Mouse (Mus musculus) cerebellum, postnatal 4 days (tissue): Measurements from ENCODE around the gene Fcer1g.
"Not testable (repeated sequence)": the region's sequence is repeated elsewhere in the genome, so short reads cannot be mapped to it uniquely, and the experiment has no call there.

ENCODE experiments used
- DNase-seq, 2 experiments: peaks; one replicate each; pipeline ENCODE4 v3.0.0; 2022; ENCODE audit warnings: low spot score in 2 of 2, mixed read lengths in 1 of 2

Fcer1g gene

GRCm38 (mm10) chr1:171241952-171242351 is 7.8 kb upstream of the Fcer1g start:
- DNase-seq: not testable (repeated sequence)

GRCm38 (mm10) chr1:171240911-171241310 is 6.7 kb upstream of the Fcer1g start:
- DNase-seq: no peak

- DNase-seq: no peak
Observed at GRCm38 (mm10) chr1:171239992-171240744, 6.0 kb upstream of the Fcer1g start.

GRCm38 (mm10) chr1:171238463-171238862 is 4.3 kb upstream of the Fcer1g start:
- peak in 1 of 2 experiments; percentile 55 for DNase-seq

GRCm38 (mm10) chr1:171237438-171237837 is 3.3 kb upstream of the Fcer1g start:
- no peak for DNase-seq

- no peak for DNase-seq
Observed at GRCm38 (mm10) chr1:171235791-171236190, 1.6 kb upstream of the Fcer1g start.

- no peak for DNase-seq
Observed at GRCm38 (mm10) chr1:171234538-171234937, 373 bp upstream of the Fcer1g start.

- DNase-seq: no peak
Observed at GRCm38 (mm10) chr1:171232800-171233730, 1.1 kb downstream of the Fcer1g start.

GRCm38 (mm10) chr1:171232348-171232747 is 1.8 kb downstream of the Fcer1g start:
- DNase-seq: no peak

GRCm38 (mm10) chr1:171231844-171232243 is 2.3 kb downstream of the Fcer1g start:
- no peak for DNase-seq

- no peak for DNase-seq
Observed at GRCm38 (mm10) chr1:171230215-171230614, 4.0 kb downstream of the Fcer1g start.

- DNase-seq: no peak
Observed at GRCm38 (mm10) chr1:171229750-171230149, 4.4 kb downstream of the Fcer1g start.

- no peak for DNase-seq
Observed at GRCm38 (mm10) chr1:171227879-171228278, 6.3 kb downstream of the Fcer1g start.

- DNase-seq: no peak
Observed at GRCm38 (mm10) chr1:171226780-171227179, 7.4 kb downstream of the Fcer1g start.

- no peak for DNase-seq
Observed at GRCm38 (mm10) chr1:171224857-171225256, 9.3 kb downstream of the Fcer1g start, which contains the start of gene Apoa2. Gene Apoa2 (plus strand): TSS chr1:171225054.

GRCm38 (mm10) chr1:171223796-171224195 is 10.4 kb downstream of the Fcer1g start:
- no peak for DNase-seq

GRCm38 (mm10) chr1:171223168-171223567 is 11.0 kb downstream of the Fcer1g start:
- DNase-seq: no peak

- peak; percentile 63 to 86 for DNase-seq
Observed at GRCm38 (mm10) chr1:171222238-171223155, 11.7 kb downstream of the Fcer1g start, which contains the start of gene Tomm40l. Gene Tomm40l (minus strand): TSS chr1:171222514.

- DNase-seq: peak in 1 of 2 experiments; percentile 15
Observed at GRCm38 (mm10) chr1:171221281-171222193, 12.6 kb downstream of the Fcer1g start.

- peak; percentile 79 to 87 for DNase-seq
Observed at GRCm38 (mm10) chr1:171220871-171221270, 13.3 kb downstream of the Fcer1g start.
